Mouse (Mus musculus) adrenal gland, adult 8-10 months (tissue): ENCODE measurements at regions not wholly inside any gene's neighbourhood (a gene's known extent, or its start where the extent isn't known, plus 50 kb on each side); places are given as distances from the start of the nearest gene placed in this dataset.
A peak's percentile ranks its signal among the peaks of the same experiment; 100 is the strongest.

Experiments
- DNase-seq: peaks from one replicate; pipeline ENCODE4 v3.0.0; 2022

DNA sequence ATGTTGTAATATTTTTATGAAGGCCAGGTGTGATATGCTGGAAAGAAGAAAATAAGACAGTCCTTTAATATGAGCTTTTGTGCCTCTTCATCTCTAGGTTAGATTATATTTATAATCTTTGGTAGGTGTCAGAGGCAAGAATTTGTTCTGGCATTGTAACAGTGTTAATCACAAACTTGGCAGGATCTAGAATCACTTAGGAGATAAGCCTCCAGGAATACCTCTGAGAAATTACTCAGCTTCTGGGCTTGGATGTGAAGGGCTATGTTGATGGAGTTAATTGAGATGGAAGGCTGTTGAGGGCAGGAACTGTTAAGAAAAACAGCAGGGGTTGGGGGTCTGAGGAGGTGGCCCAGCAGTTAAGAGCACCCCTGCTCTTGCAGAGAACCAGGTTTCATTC lies 394.0 kb upstream of the Camk1g start:
- no peak for DNase-seq

DNA sequence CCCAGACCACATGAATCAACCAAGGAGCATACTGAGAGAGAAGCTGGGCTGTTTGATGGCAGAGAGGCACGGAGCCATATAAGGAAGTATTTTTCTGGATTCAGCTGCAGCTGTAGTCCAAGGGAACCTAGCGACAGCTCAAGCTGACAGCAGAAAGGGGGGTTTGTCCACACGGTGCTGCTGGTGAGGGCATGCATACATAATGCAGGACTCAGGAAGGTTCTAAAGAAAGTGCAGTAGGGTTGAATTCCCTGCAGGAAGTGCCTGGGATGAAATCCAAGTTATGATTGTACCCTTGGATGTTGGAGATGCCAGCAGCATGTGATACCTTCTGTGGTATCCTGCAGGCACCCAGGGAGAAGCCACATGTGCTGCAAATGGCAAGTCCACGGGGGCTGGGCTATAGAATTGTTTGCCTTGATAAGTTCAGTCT lies 381.7 kb upstream of the Camk1g start:
- no peak for DNase-seq

DNA sequence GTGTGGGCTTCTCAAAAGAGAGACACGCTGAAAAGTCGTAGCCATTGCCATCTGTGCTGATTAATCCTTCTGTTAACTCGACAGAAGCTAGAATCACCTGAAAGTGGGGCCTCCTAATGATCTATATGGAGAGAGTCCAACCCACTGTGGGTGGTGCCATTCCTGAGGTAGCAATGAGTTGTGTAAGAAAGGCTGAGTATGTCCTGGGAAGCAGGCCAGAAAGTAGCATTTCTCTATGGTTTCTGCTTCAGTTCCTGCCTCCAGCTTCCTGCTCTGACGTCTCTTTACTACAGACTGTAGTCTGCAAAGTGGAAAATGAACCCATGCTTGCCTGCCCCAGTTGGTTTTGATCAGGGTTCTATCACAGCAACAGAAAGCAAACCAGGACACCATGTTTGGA lies 380.8 kb upstream of the Camk1g start:
- DNase-seq: no peak

- no peak for DNase-seq
Observed at GRCm38 (mm10) chr1:193747426-193747960, 377.4 kb upstream of the Camk1g start.

DNA sequence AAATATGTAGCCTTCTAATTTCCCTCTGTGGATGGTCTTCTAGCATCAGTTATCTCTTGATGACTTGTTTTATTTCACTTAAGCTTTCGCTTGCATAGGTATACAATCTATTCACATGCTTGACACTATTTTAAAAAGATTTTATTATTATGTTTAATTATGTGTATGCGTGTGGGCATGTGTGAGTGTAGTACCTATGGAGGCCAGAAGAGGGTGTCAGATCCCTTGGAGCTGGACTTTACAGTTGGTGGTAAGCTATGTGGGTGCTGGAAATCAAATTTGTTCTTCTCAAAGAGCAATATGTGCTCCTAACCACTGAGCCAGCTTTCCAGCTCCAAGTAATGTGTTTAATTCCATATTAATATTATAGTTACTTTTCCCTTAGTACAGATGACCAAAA lies 372.6 kb upstream of the Camk1g start:
- no peak for DNase-seq

GRCm38 (mm10) chr1:193738821-193739220 lies 368.7 kb upstream of the Camk1g start:
- no peak for DNase-seq

- no peak for DNase-seq
Observed at GRCm38 (mm10) chr1:193735949-193736518, 365.9 kb upstream of the Camk1g start.

DNA sequence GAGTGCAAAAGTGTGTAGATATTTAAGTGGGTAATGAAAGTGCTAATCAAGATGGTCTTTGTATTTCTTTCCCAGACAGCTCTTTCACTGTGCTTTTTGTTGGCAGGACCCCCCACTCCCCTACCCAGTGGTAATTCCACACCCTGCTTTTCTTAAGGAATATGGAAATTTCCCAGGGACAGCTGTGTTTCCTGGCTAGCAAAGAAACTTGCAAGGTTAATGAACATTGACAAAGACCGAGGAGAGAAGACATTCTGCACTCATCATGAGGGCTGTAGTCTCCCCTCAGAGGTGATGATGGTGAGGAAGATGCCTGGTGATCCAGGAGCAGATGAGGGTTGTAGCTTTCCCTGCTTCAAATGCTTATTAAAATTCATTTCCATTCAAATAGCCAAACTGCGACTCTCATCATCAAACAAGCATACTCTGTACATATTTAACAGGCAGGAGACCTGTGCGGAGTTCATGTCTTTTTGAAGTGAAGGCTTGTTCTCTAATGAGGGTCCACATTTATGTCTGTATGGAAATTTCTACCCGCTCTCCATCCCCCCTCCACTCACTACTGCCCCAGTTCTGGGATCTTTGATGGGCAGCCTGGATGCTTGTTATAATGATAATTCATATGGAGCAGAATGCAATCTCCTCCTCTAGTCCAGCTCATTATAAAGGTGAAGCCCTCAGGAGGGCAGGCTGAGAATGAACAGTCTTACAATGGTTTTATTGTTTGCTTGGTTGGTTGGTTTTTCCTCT lies 364.1 kb upstream of the Camk1g start:
- no peak for DNase-seq

DNA sequence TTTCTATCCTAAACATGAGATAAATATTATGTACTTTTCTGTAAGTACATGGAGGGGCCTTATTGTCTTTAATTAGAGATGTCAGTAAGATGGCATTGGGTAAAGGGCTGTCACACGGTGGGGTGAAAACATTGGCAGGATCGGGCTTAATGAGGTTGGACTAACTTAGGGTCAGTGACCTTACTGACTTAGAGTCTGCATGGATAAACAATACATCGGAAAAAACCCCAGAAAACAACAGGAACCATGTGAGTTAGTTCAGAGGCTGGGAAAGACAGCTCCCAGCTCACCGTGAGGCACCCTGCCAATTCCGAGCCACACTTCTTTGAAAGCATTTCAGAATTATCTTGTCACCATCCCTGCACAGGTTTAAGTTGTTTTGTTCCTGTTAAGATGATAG lies 363.3 kb upstream of the Camk1g start:
- DNase-seq: no peak

DNA sequence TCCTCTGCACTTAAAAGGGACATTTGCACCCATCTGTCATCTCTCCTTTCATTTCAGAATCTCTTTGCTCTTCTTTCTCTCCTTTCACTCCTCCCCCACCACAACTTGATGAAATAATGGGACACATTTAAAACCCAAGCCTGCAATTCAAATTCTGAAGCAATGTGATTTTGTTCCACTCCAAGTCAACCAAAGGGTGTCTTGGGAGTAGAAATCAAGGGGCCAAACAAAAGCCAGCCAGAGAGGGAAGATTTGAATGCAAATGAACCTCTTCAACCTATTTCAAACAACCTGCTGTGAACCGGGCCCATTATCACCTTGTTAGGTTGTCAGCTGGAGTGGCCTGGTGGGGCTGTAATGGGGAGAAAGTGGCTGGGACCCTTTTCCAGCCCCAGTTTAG lies 362.0 kb upstream of the Camk1g start:
- DNase-seq: no peak

DNA sequence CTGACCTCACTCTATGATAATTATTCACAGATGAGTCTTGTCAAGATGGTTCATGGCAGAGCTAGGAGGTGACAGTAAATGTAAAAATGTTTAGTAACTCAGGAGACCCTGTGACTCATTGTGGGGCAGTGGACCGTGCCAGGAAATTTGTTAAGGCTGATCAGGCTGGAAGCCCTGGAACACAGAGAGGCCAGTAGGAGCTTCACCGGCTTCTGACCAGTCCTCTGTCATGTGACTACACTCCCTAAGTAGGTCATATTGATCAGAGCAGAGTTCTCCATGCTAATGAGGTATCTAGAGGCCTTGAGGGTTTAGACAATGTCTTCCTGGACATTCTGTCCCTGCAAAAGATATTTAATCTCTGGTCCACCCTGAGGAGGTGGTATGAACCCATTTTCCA lies 351.8 kb upstream of the Camk1g start:
- peak; percentile 12 for DNase-seq

DNA sequence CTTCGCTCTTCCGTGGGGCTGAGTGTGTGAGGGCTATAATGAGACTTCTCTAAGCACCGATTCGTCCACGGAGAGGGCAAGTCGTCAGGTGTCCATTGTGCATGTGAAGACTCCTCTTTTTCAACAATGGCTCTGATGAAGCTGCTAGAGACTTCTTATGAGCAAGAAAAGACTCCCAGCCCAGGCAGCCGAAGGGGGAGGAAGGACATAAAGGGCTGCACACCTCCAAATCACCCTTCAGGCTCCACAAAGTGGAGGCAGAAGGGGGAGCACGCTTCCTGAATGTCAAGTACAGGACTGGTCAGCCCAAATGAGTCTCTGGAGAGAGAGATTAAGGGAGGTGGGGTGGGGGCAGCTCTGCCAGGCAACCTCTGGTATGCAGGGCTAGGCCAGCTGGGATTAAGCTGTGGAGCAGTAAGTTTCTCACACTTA lies 350.3 kb upstream of the Camk1g start:
- DNase-seq: no peak

GRCm38 (mm10) chr1:193715328-193715727 lies 345.2 kb upstream of the Camk1g start:
- no peak for DNase-seq

DNA sequence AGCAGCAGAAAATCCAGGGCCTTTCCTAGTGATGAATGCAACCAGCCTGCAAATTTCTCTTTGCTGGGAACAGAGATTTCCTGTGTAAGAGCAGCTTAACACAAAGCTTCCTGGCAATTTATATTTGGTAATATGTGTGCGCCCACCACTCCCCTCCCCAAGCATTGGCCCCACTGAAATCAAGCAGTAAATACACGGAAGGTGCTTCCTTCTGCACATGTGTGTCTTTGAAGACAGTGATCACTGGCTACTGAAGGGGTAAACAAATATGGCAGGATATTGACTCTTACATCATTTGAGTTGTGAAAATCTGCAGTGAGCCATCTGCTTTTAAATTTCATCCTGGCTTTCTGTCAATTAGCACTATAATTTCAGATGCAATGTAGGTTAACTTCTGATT lies 344.5 kb upstream of the Camk1g start:
- DNase-seq: no peak

GRCm38 (mm10) chr1:193705205-193705604 lies 335.1 kb upstream of the Camk1g start:
- DNase-seq: peak; percentile 57

GRCm38 (mm10) chr1:193702707-193703419 lies 332.8 kb upstream of the Camk1g start:
- peak; percentile 46 for DNase-seq

DNA sequence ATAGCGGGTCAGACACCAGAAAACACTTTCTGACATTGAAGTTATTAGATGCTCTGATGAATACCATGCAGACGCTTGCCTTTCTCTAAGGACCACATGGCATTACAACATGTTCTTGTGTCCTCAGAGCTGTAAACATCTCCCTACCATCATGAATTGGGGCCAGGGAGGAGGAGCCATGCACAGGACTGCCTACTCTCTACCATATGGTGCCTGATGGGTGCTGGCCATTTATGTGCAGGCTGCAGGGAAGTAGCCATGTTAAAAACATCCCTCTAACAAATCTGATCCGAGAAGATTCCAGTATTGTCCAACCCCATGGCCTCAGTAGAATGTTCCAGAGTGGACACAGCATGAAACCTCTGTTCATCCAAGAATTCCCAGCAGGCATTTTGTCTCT lies 330.1 kb upstream of the Camk1g start:
- no peak for DNase-seq

DNA sequence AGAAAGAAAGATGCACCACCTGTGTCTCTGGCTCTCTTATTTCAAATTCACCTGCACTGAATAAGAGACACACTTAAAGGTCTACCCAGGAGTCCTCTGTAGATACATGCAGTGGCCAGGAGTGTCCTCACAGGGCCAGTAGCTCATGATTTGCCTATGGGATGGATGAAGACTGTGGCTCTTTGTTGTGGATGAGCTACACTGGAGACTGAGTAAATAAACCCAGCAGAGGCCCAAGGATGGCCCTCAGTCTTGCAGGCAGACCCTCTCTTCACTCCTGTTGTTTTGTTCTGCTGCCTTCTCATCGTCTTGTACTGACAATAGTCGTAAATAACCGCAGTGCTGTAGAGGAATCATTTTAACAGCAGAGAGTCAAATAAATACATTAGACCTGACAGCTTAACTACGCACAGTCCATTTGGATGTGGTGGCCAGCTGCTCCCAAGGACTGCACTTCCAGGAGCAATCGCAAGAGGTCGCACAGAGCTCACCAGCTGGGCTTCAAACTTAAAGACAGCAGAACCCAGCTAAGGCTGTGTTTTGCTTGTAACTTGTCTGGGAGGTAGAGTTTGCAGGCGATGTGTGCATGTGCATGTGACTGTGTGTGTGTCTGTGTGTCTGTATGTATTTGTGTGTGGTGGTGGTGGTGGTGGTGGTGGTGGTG lies 328.6 kb upstream of the Camk1g start:
- peak; percentile 50 for DNase-seq

- no peak for DNase-seq
Observed at GRCm38 (mm10) chr1:193697857-193698256, 327.8 kb upstream of the Camk1g start.

DNA sequence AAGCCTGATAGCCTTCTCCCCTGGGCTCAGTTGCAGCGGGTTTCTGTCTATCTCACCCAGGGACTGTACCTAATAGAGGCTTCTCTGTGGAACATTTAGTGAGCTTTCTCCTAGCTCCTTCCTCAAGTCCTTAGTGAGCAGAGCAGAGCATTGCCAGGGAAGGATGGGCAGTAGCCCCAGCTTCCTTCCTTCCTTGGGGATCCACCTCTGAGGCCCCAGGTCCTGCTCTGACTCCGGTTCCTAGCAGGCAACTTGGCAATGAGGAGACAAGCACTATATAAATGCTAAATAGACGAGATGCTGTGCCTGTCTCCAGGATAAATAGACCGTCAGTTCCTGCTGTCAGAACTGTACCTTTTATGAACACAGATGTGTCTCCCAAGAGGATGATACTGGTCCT lies 326.9 kb upstream of the Camk1g start:
- DNase-seq: no peak

GRCm38 (mm10) chr1:193692991-193693390 lies 322.9 kb upstream of the Camk1g start:
- no peak for DNase-seq

GRCm38 (mm10) chr1:193689601-193690000 lies 319.5 kb upstream of the Camk1g start:
- no peak for DNase-seq

DNA sequence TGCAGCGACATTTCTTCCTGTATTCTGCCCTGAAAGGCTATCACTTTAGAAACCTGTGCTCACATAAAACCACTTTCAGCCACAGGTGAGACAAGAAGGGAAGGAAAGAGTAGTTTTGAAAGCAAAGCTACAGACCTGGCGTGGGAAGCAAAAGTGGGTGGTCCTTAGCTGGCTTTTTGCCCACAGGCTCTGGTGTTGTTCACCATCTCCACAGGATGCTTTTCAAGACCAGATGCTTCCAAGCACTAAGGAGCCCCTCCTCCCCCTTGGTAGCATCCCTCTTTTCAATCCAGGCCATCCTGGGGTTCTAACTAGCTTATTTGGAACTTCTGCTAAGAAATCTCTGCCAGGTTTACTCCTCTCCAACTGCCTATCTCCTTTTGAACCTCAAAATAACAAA lies 312.8 kb upstream of the Camk1g start:
- DNase-seq: no peak
